Mouse (Mus musculus) urinary bladder, postnatal 4 days (tissue): ENCODE data around the gene Egfr.
A peak's percentile ranks its signal among the peaks of the same experiment; 100 is the strongest.

ENCODE experiments used
- DNase-seq, 2 experiments: peaks; one replicate each; pipeline ENCODE4 v3.0.0; 2021 to 2022; ENCODE audit warnings: low spot score in 2 of 2

The Egfr gene

DNA sequence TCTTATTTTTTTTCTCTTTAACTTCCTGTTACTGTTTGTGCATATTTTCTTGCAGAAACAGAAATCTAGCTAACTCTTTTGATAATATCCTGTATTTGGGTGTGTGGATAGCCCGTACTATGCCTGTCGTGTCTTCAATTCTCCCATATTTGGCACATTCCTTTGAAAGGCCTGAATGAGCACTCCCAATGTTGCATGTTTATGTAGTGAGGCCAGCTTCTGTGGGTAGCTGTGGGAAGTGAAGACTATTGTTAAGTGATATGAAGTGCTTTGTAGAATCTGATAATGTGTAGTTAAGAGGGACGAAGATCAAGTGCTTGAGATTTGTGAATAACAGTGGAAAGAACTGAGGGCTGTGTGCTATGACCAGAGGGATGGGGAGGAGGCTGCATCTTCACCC is 77.5 kb downstream of the Egfr start:
- DNase-seq: no peak

DNA sequence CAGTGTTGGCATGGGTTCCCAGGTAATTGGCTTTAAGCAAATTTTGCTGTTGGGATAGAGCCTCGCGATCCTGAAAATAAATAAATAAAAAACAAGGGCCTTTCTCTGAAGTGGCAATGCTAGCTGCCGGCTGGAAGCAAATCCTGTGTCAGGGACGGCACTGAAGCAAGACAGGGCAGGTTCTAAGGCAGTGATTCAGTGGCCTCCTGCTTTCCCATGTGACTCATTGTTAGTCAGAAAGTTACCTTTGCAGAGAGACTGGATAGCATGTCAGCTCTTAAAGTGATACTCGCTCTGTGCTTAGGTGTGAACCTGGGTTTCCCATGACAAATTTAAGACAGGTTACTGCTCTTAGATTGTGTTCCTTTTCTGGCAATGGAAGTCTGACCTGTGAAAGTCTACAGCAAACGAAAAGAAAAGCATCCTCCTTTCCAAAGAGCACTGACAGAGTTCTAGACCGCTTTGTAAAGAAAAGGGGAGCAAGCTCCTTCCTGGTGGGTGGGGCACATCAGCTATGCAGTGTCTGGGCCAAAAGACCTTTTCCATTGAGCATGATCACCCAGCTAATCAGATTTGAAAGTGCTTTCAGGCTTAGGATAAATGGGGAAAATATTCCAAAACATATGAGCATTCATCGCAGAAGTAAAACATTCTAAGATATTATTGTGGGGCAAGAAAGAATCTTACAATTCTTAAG is 78.7 kb downstream of the Egfr start:
- no peak for DNase-seq

DNA sequence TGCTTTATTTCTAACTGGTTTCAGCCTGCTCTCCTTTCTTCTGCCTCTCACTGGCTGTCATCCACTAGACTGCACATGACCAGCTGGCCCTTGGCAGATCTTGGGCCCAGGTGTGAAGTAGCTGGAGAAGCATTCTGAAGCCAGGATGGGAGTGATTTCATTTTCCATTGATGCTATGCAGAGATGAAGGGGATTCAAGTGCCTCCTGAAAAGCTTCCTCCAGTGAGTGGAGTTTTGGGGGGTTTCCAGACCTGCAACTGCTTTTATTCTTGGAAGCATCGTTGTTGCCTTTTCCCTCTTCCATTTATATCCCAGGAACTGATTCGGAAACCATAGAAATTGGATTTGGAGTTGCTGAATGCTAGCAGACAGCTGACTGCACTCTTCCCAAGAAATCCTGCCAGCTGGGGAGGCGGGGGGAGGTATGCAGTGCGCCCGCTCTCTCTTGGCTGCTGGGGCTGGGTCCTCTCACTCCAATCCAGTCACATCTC is 80.0 kb downstream of the Egfr start:
- no peak for DNase-seq

DNA sequence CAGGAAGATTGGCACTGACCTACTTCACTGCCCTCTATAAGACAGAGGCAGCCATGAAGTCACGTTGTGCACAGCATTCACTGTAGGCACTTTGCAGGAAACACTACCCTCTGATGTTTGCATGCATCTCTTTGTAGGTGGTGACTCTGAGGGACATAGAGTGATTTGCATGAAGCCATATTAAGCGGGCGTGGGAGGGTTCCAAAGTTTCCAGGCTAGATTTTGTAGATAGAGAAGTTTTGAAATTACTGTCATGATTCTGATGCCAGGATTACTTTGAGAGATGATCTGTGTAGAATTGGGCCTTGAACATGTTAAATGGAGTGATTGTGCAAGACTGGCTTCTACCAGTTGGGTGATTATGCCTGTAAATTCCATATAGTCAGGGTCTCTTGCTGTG is 86.8 kb downstream of the Egfr start:
- DNase-seq: no peak

DNA sequence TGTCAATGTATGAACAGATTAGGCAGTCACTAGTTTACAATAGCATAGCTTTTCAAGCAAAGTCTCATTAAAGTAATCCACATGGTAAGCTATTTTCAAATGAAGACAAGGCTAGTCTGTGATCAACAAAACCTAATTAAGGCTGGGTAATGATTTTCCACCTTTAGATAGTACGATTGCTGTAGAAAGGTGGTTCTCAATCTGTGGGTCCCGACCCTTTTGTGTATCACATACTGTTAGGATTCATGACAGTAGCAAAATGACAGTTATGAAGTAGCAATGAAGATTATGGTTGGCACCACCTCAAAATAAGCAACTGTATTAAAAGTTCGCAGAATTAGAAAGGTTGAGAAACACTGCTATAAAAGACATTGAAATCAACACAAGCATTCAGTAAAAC is 90.9 kb downstream of the Egfr start:
- DNase-seq: no peak

DNA sequence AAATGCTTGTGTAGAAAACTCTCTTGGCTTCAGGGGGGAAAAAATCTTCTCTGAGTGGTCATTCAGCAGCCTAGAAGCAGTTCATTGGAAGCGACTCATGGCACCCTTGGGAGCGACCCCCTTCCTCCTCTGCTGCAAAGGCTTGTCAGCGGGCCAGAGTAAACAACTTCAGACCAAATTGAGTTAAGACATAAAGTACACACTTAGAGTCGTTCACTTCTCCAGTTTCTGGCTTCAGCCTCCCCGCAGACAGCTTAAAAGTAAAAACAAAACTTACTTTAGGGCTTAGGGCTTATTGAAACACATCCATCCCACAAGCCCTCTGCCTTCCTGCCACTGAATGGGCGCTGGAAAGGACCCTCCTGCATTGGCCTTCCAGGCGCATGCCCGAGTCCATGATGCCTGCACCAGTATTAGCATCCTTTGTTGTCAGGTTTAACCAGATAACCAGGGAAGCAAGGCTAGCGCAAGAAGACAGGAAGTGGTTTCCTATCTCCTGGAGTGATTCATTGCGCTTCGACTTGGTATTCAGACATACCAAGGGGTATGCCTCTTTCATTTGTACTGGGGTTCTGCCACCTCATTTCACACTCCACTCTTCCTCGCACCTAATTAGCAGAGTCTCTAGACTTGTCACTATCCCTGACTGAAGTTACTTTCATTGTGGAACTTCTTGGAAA is 92.0 kb downstream of the Egfr start:
- no peak for DNase-seq

DNA sequence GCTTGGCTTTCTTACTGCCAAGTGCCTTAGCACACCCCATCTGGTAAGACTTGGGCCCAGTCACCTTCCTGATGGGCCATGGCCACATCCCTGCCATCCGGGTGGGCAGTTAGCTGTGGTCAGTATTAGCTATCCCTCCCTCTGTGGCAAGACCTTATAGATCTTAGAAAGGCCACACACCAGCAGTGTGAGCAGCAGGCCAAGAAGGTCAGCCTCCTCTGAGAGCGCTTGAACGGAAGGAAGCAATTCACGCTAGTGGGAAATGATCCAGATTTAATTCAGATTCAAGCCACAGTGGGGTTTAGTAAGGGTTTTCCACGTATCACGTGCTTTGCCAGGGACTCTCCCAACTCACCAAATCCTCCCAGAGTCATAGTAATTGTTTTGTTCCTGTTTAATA is 96.9 kb downstream of the Egfr start:
- no peak for DNase-seq

DNA sequence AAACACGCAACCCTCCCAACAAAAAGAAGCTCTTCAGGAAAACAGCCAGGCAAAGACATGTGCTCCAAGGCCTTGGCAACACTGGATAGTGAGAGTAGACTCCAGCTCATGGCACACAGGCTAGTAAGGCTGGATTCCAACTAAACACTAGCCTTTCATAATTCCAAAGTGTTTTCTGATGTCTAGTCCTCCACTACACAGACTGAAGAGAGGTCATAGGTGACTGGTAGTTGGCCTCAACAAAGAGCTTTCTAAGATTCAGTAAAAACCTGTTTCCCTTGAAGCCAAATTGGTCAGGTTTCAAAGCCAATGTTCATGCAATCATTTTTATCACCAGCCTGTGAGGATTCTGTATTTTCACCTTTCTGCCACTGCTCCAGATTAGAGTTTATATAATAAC is 99.4 kb downstream of the Egfr start:
- DNase-seq: no peak

DNA sequence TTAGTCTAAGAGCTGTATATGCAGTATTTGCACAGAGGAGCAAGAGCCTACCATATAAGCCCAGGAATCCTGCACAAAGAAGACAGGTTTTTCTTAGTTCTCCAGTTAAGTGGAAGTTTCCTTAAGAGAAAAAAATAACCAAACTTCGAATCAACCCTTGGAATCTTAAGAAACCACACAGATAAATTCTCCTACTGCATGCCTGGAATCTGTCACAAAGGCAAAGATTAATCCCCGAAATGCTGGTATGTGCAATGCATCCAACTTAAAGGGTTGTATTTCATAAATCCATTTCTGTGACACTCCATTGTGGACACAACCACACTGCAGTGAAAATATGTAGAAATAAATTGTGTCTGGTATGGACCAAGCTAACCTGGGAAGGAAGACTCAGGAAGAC is 102.1 kb downstream of the Egfr start:
- DNase-seq: no peak

DNA sequence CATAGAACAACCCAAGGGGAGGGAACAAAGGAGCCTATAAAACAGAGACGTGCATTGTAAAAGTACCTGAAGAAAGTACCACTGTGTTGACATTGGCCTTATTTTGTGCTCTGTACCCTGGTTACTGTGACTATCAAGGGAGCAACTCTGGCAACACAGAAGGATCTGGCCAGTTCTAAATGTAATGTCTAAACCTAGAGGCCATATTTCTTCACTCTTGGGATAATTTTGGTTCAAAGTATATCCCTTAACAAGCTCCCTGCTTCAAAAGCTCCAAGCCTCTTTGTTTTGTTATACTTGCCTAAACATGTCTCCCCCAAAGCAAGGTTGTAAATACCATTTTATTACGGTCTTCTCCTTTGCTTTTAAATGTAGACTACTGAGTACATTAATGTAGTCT is 105.3 kb downstream of the Egfr start:
- no peak for DNase-seq

DNA sequence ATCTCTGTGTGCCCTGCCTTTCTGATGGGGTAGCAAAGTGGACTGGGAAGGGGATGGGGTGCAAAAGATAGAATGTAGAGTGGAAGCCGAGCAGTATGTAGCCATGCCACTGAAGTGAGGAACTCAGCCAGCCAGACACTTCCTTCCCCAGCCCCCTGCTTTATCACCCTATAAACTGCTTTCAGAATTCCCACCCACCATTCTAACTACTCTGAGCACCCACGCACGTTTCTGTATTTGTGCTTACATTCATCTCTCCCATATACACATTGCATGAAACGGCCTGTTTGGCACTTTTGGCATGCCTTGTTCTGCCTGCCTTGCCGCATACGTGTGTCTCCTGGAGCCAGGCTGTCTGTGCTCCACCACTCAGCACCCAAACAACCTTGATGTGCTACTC is 109.0 kb downstream of the Egfr start:
- DNase-seq: no peak

DNA sequence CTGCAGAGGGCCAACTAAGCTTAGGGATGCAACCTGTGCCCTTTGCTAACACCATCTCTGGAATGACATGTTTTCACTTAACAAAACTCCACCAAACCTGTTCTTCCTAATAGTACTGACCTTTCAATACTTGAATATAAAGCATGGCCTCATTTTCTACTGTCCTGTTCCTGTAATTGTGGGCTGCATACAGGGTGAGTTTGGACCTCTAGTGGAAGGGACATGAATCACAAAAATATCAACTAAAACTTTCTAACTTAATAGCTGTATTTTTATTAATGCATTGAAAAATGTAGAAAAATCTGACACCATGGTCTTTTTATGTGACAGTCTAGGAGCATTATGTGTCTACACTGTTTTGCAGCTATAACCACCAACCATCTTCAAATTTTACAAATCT is 111.5 kb downstream of the Egfr start:
- DNase-seq: no peak

DNA sequence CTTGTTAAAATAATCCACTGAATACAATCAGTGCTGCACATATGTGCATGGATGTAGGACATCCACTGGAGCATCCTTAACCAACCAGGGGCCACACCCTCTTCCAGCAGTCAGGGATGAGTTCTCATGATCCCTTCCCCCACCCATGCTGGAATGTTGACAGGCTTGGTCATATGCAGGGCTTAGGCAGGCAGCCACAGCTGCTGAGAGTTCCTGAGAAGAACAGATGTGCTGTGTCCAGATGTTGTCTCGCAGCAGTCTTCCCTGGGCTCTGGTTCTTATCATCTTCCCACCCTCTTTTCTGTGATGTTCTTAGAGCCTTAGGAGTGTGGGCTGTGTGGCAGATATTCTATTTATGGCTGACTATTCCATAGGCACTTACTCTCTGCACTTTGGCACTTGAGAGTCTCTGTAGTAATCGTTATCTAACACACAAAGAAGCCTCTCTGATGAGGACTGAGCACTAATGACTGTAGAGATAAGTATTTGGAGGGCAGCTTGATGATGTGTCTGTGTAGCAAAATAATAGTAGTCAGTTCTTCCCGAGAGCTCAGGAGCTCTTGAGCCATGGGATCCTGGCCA is 113.1 kb downstream of the Egfr start:
- DNase-seq: peak in 1 of 2 experiments; percentile 49

DNA sequence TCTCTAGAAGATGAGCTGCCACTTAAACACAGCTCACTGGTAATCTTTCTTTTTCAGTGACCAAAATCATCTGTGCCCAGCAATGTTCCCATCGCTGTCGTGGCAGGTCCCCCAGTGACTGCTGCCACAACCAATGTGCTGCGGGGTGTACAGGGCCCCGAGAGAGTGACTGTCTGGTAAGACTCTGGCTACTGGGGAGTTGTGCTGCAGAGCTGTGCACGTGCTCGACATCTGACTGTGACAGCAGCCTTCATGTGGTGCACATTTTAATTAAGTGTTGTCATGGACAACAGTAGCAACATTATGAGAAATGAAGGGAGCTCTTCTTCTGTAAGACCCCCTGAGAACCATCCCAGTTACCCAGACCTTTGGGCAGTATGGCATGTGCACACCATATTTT is 116.0 kb downstream of the Egfr start:
- no peak for DNase-seq

DNA sequence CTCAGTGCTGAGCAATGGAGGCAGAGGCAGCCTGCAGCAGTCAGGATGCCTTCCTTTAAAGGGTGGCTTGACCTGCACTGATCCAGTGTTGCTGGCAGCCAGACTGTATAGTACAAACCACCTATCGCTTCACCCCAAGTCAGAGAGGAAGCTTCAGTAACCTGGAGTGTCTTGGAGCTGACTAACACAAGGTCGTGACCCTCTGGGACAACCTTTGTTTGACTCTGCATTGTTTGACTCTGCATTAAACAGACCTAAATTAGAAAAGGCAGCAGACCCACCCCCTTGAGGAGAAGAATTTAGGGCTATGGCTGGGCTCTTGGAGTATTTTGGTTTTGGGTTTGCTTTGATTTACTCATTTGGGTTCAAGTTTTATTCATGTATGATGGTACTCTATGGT is 117.5 kb downstream of the Egfr start:
- no peak for DNase-seq

DNA sequence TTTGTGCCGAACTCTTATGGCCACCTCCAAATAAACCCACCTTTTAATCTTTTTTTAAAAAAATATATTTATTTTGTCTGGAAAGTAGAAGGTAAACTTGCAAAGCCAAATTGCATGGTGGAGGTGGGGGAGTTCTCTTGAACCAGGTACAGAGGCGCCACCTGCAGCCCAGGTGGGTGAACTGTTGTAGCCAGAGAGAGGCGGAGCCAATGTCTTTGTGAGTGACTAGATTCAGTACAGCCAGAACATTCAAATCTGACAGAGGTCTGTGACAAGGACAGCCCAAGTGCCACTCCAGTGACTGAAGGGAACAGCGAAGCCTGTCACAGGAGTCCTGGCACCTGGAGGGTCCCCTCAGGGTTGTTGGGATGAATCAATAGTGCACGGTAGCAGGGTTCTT is 119.1 kb downstream of the Egfr start:
- peak in 1 of 2 experiments; percentile 28 for DNase-seq

DNA sequence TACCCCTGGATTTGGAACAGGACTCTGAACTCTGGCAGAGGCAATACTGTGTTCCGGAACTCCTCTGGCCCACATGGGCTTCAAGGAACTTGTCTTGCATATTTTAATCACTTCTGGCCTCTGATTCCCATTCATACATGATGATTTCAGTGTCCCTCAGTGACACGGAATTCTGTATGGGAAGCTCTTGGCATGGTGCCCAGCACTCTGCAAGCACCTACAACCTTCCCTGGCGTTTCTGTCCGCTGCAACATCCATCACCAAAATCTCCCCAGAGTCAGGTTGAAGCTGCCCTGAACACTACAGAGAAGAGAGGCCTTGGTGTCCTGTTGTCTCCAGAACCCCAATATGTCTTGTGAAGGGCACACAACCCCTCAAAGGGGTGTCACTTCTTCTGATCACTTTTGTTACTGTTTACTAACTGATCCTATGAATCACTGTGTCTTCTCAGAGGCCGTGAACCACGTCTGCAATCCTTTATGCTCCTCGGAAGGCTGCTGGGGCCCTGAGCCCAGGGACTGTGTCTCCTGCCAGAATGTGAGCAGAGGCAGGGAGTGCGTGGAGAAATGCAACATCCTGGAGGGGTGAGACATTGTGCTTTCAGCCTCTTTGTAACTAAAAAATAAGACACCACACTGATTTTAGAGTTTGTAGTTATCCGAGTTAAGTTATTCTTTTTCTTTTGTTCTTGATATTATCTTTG is 125.8 kb downstream of the Egfr start:
- no peak for DNase-seq

DNA sequence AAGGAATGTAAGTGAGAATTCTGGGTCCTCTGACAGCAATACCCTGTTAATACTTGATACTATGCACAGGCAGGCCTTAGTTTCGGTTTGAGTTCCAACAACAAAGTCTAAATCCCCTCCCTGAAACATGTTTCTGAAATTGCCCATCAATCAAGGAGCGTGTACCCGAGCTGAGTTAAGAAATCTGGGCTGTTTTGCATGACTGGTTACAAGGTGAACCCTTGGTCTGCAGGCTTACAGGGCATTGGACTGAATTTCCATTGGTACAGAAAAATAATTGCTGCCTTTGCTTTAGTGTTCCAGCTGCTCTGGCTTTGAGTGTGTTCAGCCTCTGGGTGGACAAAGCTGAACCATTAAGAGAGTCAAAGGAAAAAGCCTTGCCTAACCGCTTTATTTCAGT is 129.9 kb downstream of the Egfr start:
- no peak for DNase-seq

DNA sequence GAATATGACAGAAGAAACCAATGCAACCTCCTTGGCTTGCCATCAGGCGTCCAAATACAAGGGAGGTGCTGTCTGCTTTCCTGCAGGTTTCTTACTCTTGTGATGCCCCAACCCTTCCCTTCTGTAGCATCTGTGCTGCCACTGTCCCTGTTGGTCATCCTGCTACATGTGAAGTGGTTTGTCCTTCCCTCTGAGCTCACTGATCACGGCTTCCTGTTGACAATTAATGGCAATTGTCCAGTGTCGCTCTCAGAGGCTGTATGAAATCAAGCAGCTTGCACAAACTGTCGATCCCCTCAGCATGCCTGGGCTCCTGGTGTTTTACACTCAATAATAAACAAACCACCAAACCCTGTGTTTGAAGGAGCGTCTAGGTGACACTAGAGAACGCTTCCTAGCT is 134.1 kb downstream of the Egfr start:
- no peak for DNase-seq

DNA sequence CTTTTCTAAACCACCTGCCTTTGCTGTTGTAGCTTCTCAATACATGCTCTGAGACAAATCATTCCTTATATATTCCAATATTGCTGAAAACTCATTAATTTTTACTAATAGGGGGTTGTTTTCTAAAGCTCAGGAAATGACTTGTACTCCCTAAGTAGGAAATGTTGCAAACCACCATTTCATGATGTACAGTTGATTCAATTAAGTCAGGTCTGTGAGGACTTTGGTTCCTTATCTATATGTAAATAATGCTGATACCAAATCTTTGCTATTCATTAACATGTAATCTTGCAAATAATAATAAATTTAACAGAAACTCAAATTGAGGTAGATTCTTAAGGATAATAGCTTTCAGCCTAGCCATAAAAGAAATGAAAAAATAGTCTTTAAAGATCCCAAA is 136.1 kb downstream of the Egfr start:
- no peak for DNase-seq

DNA sequence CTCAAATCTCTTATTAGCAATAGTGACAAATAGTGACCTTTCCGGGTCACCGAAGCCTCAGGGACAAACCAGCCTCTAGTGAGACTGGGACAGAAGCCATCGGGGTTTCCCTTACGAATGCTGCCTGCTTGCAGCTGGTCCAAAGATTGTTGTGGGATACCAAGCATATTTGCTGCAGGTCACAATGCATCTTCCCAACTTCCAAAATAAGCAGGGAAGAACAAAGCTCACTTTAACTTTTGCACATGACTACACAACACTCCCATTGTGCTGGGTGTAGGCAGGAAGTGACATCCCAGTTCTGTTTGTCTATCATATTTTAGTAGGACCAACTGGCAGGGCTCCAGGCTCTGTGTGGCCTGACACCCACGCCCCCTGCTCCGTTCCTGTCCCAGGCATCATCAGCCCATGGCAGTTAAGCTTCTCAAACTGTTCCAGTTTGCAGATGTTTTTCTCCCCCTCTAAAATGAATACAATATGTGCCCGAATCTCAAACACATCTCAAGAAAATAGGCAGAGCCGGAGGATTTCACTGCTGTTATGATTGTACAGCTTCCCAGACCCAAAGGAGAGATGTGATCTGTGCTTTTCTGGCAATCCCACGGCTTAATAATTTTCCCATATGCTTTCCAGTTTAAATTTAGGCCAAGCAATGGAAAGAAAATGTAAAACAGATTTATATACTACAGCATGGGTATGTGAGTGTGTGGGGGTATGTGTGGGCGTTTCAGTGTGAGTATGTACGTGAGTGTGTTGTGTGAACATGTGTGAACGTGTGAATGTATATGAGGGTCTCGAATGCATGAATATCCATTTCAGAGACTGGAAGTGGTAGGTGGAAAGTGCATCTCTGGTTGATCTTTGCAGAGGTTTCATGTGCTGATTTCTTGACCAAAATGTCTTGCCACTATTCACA is 143.7 kb downstream of the Egfr start:
- DNase-seq: peak in 1 of 2 experiments; percentile 36

DNA sequence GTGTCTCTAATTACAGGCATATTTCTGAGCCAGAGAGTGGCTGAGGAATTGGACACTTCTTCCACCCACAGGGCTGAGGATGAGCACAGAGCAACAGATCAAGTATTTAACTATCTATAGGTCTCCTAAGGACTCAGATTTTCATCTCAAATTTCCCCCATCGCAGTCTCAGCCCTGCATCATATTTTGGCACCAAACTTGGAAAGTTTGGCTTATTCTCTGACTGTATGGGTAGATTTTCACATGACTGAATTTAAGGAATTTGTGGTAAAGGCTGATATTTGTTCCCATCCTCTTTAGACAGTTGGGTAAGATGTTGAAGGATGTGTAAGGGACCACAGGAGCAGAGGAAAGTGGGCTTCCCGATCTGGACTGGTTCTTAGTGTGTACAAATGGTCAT is 145.7 kb downstream of the Egfr start:
- no peak for DNase-seq
